Mouse (Mus musculus): ENCODE data around the gene Haus8. TPM values are rescaled to one million over a fixed set of nuclear protein-coding genes. Genes with fewer than 3 reads are reported as not detected.
A peak's percentile ranks its signal among the peaks of the same experiment; 100 is the strongest.

Gene Haus8
- polyA plus RNA-seq, 2 experiments, result 23.9 to 47.1 TPM

DNA sequence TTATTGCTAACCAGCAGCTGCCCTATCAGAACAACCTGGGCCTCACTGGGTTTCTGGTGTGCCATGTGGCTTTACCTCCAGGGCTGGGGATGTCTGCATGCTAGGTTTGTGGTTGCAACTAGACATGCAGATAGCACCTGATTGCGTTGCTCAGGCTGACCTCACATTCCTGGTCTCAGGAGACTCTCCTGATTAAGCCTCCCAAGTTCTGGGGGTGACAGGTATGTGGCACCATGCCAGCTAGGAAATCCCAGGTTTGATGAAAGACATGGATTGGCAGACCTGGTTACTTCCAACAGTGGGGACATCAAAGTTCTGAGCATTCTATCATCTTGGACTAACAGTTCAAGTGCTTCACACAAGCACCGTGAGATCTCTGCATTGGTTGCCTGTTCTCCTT, 5.0 kb downstream of the Haus8 start:
- Histone ChIP-seq H3K9ac (replicated peaks) (no peak overlapping the region), H3K4me1 (replicated peaks; ENCODE audit: control insufficient read depth in 2 of 2, insufficient read depth in 2 of 2, low read length in 1 of 2) (peaks cover 12 to 20% of the 10 kb centered on the region in 2 experiments), H3K27me3 (ENCODE audit: control insufficient read depth, insufficient read depth, low read length) (no peaks in the 10 kb centered on the region), H3K4me3 (ENCODE audit: insufficient read depth in 1 of 2, low read depth in 2 of 2, low read length in 2 of 2) (no peak overlapping the region), H3K9me3 (ENCODE audit: control insufficient read depth, low read length) (no peaks in the 10 kb centered on the region), H3K4me2 (ENCODE audit: low read depth) (no peak overlapping the region), H3K27ac (no peak overlapping the region), H3K36me3 (replicated peaks; ENCODE audit: control insufficient read depth, insufficient read depth, low read depth) (no peaks in the 10 kb centered on the region; the same call in 1 of the 2 replicates)
- 72% methylated on average over 2 of the region's 2 CpGs for WGBS (ENCODE audit: insufficient replicate concordance)
- ATAC-seq (ENCODE audit: insufficient read depth) (no peak), DNase-seq (ENCODE audit: low read depth in 3 of 3, low spot score in 3 of 3) (no peak)
- TF ChIP-seq CTCF (IDR thresholded peaks at IDR 0.05; ENCODE audit: low read depth) (no peak), EP300 (IDR thresholded peaks at IDR 0.05; ENCODE audit: low read depth) (no peak)

DNA sequence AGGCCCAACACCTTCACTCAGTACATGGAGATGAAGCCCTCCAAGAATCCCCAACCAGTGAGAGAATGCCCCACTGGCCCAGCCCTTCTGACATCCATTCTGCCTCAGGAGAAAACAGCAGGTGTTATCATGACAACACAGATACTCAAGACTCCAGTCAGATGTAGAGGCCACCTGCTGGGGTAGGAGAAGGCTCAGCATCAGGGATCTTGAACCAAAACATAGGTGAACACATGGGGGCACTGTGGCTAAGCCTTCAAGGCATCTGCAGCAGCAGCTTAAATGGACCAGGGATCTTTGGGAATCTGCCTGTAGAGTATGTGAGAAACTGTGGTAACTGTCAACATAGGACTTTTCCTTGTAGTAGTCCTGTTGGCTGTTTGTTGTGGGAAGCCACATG, 11.5 kb downstream of the Haus8 start:
- H3K4me1 ChIP-seq (replicated peaks; ENCODE audit: control insufficient read depth in 2 of 2, insufficient read depth in 2 of 2, low read length in 1 of 2), result no peaks in the 10 kb centered on the region
- DNase-seq (ENCODE audit: low read depth in 3 of 3, low spot score in 3 of 3) (peak in 1 of 3 experiments; percentile 20), ATAC-seq (ENCODE audit: insufficient read depth) (peak; percentile 48; the same call in 1 of the 2 replicates)

DNA sequence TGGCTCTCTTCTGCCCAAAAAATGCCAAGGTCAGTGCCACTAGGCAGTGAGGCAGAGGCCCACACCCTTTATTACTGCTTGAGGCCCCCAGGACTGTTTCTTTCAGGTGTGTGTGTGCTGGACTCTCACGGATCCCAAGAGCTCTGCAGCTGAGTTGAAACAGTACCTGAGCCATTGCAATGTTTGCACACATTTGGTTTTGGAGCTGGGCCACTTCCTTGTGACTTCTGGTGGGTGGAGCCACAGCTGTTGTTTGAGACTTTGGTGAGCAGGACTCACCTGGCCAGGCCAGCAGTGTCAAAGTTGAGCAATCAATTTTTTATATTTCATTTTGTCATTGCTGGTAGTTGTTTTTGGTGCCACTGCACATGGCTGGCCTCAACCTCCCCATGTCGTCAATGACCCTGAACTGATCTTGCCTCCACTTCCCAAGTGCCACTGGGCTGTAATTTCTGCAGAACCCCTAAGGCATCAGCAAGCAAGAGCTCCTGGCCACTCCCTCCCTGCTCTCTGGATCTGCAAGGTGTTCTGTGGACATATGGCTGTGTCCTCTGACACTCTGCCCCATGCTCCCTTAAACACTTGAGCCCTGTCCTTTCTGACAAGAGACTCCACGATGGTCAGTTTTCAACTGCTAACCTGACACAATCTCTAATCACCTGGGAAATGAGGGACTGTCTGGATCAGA, 16.0 kb downstream of the Haus8 start:
- Histone ChIP-seq H3K36me3 (replicated peaks; ENCODE audit: control insufficient read depth, insufficient read depth, low read depth) (peaks cover 18% of the 10 kb centered on the region), H3K4me2 (ENCODE audit: low read depth) (no peak overlapping the region), H3K27ac (no peak overlapping the region), H3K4me3 (ENCODE audit: insufficient read depth in 1 of 2, low read depth in 2 of 2, low read length in 2 of 2) (no peak overlapping the region), H3K9ac (replicated peaks) (no peak overlapping the region), H3K9me3 (ENCODE audit: control insufficient read depth, low read length) (no peaks in the 10 kb centered on the region), H3K27me3 (ENCODE audit: control insufficient read depth, insufficient read depth, low read length) (no peaks in the 10 kb centered on the region), H3K4me1 (replicated peaks; ENCODE audit: control insufficient read depth in 2 of 2, insufficient read depth in 2 of 2, low read length in 1 of 2) (no peaks in the 10 kb centered on the region)
- ATAC-seq (ENCODE audit: insufficient read depth) (no peak), DNase-seq (ENCODE audit: low read depth in 3 of 3, low spot score in 3 of 3) (no peak)
- TF ChIP-seq CTCF (IDR thresholded peaks at IDR 0.05; ENCODE audit: low read depth) (no peak), EP300 (IDR thresholded peaks at IDR 0.05; ENCODE audit: low read depth) (no peak)
- WGBS (ENCODE audit: insufficient replicate concordance), result 80% methylated on average over 3 of the region's 3 CpGs

More for the DNA sequence above, 11.5 kb downstream of the Haus8 start:
- Histone ChIP-seq H3K27ac (no peak overlapping the region), H3K9ac (replicated peaks) (no peak overlapping the region), H3K9me3 (ENCODE audit: control insufficient read depth, low read length) (no peaks in the 10 kb centered on the region), H3K4me3 (ENCODE audit: insufficient read depth in 1 of 2, low read depth in 2 of 2, low read length in 2 of 2) (no peak overlapping the region), H3K36me3 (replicated peaks; ENCODE audit: control insufficient read depth, insufficient read depth, low read depth) (peaks cover 12% of the 10 kb centered on the region), H3K27me3 (ENCODE audit: control insufficient read depth, insufficient read depth, low read length) (no peaks in the 10 kb centered on the region), H3K4me2 (ENCODE audit: low read depth) (no peak overlapping the region)
- TF ChIP-seq CTCF (IDR thresholded peaks at IDR 0.05; ENCODE audit: low read depth), result peak; percentile 65
- TF ChIP-seq EP300 (IDR thresholded peaks at IDR 0.05; ENCODE audit: low read depth), result no peak

DNA sequence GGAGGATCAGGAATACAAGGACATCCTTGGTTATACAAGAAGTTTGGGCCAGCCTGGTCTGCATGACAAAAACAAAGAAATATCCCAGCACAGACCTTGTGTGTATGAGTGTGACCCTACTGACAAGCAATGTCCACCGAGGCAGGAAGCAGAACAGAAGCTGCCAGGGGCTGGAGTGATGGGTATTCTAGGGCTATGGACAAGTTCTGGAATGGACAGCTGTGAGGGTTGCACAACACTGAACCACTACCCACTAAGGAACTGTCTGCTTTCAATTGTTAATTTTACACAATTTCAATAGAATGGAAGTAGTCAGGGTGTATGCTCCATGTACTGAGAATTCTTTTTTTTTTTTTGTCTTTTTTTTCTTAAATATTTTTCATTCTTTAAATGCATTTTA, 24.5 kb downstream of the Haus8 start:
- H3K4me3 ChIP-seq (ENCODE audit: insufficient read depth in 1 of 2, low read depth in 2 of 2, low read length in 2 of 2), result no peak overlapping the region
- no peak for ATAC-seq (ENCODE audit: insufficient read depth)
- WGBS (ENCODE audit: insufficient replicate concordance), result 58% methylated on average over 1 of the region's 1 CpGs
- DNase-seq (ENCODE audit: low read depth in 3 of 3, low spot score in 3 of 3), result no peak
- H3K4me1 ChIP-seq (replicated peaks; ENCODE audit: control insufficient read depth in 2 of 2, insufficient read depth in 2 of 2, low read length in 1 of 2), result no peaks in the 10 kb centered on the region
- peaks cover 2% of the 10 kb centered on the region for H3K36me3 ChIP-seq (replicated peaks; ENCODE audit: control insufficient read depth, insufficient read depth, low read depth)
- no peak overlapping the region for H3K9ac ChIP-seq (replicated peaks)
- no peaks in the 10 kb centered on the region for H3K9me3 ChIP-seq (ENCODE audit: control insufficient read depth, low read length)
- TF ChIP-seq EP300 (IDR thresholded peaks at IDR 0.05; ENCODE audit: low read depth), result no peak
- no peak overlapping the region for H3K4me2 ChIP-seq (ENCODE audit: low read depth)
- no peak overlapping the region for H3K27ac ChIP-seq
- H3K27me3 ChIP-seq (ENCODE audit: control insufficient read depth, insufficient read depth, low read length), result no peaks in the 10 kb centered on the region

DNA sequence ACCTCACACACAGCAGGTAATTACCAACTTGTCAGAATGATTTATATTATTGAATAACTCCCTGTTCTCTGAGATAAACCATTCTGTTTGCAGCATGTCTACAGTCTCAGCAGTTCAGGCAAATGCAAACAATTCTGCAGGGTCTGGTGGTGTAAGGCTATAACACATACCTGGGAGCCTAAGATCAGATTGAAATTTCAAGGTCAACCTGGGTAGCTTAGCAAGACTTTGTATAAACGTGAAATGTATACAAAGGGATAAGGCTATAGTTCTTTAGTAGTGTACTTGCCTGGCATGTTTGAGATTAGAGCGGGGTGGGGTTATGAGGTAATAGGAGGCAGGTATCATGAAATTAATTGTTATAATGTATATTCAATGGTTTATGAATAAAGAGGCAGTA, 30.0 kb downstream of the Haus8 start:
- TF ChIP-seq EP300 (IDR thresholded peaks at IDR 0.05; ENCODE audit: low read depth) (no peak), CTCF (IDR thresholded peaks at IDR 0.05; ENCODE audit: low read depth) (no peak)
- no peak for ATAC-seq (ENCODE audit: insufficient read depth)
- no peak for DNase-seq (ENCODE audit: low read depth in 3 of 3, low spot score in 3 of 3)
- Histone ChIP-seq H3K4me1 (replicated peaks; ENCODE audit: control insufficient read depth in 2 of 2, insufficient read depth in 2 of 2, low read length in 1 of 2) (no peaks in the 10 kb centered on the region), H3K4me2 (ENCODE audit: low read depth) (no peak overlapping the region), H3K4me3 (ENCODE audit: insufficient read depth in 1 of 2, low read depth in 2 of 2, low read length in 2 of 2) (no peak overlapping the region), H3K27ac (no peak overlapping the region), H3K36me3 (replicated peaks; ENCODE audit: control insufficient read depth, insufficient read depth, low read depth) (no peaks in the 10 kb centered on the region), H3K9me3 (ENCODE audit: control insufficient read depth, low read length) (no peaks in the 10 kb centered on the region), H3K27me3 (ENCODE audit: control insufficient read depth, insufficient read depth, low read length) (no peaks in the 10 kb centered on the region), H3K9ac (replicated peaks) (no peak overlapping the region)
- WGBS (ENCODE audit: insufficient replicate concordance), result 64% methylated on average over 2 of the region's 2 CpGs
